Mouse (Mus musculus): ENCODE measurements around the gene Rapgef3.

The Rapgef3 gene

DNA sequence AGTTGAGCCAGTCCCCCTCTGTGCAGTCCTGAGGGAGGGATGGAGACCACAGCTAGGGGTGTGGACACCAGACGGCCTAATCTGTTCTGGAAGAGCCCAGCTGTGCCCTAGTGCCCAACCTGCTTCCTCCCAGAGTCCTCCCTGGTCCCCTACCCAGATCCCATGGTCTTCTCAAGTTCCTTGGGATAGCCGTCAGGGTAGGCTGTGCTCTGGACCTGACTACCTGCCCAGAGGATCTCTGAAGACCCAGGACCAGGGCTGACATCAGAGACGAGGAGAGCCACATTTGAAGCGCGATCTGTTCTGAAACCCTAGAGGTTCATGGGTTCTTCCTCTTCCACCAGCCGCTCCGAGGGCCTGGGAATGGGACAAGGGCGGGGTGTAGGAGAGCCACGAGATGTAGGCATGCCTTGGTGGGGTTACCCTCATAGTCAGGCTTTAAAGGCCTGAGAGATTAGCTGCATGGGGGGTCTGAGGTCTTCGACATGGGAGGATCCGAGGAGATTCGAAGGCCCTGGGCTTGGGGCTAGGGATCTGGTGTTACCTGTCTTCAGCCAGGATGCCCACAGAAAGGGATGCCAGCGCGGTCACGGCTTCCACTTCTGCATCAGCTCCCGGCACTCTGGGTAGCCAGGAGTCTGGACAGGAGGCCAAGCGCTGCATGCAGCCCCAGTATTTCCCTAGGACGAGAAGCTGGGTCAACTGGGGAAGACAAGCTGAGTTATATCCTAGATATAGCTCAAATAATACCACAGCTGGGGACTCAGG lies 25.8 kb upstream of the Rapgef3 start:
- DNase-seq (ENCODE audit: low read depth, low spot score), result no peak

DNA sequence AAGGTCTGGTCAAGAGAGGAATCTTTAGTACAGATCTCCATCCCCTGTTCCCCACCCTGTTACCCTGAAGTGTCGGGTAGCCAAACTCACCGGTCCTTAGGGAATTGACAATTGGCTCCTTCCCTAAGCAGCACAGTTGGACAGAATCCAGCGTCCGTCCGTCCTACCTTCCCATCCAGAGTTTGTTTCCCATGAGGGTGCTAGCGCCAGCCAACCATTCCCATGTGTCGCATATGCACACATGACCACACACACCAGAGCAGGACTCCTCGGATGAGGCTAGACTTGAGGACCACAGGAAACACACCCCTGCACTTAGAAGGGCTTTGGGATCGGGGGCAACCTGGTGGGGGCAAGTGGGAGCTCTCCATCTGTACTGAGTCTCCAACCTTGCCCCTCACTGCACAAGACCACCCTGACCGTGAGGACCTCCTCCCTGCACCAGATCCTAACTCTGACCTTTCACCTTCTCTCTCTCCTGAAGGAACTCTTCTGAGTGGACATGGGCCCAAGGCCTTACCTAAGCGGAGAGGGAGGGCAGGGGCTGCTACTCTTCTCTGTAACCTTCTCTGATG lies 23.4 kb upstream of the Rapgef3 start:
- no peak for DNase-seq (ENCODE audit: low read depth, low spot score)

DNA sequence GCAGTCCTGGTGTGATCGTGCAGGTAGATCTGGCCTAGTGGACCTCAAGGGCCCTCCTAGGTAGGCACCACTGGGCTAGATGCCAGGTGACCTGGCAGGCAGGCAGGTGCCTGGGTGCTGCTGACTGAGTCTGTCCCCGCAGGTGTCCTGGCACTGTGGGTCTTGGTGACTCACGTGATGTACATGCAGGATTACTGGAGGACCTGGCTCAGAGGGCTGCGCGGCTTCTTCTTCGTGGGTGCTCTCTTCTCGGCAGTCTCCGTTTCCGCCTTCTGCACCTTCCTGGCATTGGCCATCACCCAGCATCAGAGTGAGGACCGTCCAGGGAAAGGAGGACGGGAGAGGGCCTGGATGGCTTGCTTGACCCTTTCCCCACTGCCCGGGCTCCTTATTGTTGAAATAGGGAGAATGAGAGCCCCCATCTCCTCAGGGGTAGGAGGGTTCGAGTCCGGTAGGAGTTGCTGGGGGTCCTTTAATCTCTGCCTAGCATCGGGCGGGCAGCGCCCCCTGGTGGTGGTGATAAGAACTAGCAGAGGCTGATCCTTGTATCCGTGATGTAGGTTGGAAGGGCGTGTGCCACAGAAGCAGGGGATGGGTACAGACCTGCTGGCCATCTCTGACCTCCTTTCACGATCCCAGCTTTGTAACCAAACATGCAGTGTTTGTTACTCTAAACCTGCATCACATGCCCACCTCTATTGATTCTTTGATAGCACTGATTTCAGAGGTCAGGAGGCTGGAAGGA lies 22.2 kb upstream of the Rapgef3 start:
- DNase-seq (ENCODE audit: low read depth, low spot score), result peak; percentile 65

DNA sequence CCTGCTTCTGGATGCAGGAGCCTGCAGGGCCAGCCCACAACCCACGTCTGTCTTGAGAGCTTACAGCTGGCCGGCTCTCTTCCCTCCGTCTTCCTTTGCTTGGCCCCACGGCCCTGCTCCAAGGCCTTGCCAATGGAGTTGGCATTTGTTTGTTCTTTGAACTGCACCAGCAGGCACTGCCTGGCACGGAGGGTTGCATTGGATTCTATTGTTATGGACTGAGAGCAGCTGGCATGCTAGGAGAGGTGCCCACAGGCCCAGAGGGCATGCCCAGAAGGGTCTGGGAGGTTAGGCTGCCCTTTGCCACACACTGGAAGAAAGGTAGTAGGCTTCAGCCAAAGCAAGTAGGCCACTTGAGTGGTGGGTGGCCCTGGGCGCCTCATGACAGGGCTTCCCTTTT lies 21.0 kb upstream of the Rapgef3 start:
- no peak for DNase-seq (ENCODE audit: low read depth, low spot score)

DNA sequence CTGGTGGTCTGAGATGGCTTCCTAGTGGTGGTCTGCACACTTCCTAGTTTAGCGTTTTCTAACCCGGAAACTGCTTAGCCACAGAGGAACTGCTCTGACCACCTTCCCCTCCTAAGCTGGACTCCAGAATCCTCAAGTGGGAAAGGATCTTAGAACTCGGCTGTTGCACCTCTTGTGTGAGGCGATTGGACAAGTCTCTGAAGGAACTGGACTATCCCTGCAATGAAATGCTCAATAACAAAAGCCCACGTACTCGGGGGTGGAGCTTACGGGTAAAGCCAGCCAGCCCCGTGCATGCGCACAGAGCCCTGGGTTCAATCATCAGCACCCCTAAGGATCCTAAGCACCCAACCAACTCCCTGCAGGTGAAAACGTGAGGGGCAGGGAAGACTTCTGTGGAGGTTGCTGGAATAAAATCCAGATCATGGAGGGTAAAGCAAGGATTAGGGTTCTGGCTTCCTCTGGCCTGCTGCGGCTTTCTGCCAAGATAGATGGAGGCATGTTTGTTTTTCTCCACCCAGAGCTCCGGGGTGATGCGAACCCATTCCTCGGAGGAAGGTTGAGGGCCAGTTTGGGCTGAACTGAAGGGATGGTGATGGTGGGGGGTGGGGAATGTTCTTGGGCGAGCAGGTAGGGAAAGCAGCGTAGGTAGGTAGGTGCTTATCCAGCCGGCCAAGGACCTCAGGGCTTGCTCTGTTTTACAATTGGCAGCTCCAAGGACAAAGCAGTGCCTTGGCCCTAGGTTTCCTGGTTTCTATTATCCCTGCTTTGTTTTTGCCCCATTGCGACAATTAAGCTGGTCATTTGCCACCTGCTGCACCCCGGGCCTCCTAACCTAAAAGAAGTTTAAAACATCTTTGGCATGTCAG lies 20.3 kb upstream of the Rapgef3 start:
- DNase-seq (ENCODE audit: low read depth, low spot score), result no peak

DNA sequence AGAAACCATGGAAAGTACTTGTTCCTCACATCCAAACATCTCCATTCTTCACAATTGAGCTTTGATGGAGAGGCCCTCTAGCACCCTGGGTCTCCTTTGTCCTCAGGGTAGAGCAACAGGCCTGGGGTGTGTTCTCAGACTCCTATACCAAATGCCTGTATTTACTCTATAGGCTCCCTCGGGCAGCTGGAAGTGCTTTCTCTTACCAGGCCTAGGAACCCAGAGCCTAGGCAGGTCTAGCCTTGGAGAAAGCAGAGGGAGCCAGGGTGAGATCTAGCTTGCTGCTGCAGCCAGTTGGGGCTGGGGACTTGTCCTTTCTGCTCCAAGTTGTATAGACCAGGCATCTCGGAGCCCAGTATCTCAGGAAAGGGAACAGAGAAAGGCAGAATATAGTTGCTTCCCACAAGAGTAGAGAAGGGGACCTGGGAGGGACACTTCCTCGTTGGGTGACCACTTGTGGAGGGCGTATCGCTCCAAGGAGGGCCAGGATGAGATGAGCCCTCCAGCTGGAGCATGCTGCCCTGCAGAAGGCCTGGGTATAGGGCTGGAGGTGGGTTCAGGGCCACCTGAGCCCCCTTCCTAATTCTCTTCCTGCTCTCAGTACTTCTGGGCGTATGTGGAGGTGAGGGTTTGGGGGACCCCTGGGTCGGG lies 19.5 kb upstream of the Rapgef3 start:
- DNase-seq (ENCODE audit: low read depth, low spot score), result no peak

DNA sequence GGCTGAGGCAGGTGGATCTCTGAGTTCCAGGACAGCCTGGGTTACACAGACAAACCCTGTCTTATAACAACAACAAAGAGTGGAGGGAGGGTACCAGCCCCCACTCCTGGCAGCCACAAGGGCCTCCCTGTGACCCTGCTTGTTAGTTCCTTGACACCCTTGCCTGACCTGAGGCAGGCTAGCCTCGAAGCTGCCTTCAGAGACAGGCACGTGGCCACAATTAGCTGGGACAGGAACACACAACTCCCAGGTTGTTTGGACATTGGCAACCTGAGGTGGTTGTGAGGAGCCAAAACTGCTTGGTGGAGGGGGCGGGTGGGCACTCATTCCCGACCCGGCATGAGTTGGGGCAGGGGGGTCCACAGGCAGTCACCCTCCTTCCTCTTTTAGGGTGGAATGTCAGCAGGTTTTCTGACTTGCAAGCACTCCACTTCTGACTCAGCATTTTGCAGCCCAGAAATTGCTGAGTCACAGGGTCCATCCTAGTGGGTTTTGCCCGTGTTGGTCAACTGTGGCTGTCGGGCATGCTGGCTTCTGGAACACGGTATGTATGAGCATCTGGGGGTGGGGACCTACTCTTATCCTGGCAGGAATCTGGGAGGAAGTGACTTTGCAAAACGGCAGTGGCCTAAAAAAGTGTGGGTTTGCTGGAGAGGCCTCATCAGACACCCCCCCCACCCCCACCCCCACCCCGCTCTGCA lies 18.8 kb upstream of the Rapgef3 start:
- DNase-seq (ENCODE audit: low read depth, low spot score), result peak; percentile 77

DNA sequence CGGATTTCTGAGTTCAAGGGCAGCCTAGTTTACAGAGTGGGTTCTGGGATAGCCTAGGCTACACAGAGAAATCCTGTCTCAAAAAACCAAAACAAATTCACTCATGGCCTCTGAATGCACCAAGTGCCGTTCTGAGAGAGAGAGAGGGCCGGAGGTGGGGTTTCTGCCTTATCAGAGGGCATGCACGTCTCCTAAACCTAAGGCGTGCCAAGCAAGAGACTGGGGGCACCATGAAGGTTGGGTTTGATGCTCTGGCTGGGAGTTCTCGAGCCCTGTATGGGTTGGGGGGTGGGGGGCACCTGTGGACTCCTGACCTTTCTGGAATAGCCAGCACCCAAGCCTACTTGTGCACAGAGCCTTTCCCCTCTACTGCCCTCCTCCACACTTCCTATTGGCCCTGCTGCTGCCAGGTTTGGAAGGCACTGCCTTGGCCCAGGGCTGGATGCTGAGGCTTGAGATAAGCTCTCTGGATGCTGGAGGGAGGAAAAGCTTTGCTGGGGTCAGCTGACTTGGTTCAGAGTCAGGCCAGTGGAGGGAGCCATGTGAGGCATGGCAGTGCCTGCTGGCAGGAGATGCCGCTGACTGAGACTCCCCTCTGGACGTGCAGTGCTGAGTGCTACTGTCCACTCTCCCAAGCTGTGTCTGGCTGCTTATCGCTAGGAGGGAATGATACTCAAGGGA lies 18.1 kb upstream of the Rapgef3 start:
- peak; percentile 76 for DNase-seq (ENCODE audit: low read depth, low spot score)

DNA sequence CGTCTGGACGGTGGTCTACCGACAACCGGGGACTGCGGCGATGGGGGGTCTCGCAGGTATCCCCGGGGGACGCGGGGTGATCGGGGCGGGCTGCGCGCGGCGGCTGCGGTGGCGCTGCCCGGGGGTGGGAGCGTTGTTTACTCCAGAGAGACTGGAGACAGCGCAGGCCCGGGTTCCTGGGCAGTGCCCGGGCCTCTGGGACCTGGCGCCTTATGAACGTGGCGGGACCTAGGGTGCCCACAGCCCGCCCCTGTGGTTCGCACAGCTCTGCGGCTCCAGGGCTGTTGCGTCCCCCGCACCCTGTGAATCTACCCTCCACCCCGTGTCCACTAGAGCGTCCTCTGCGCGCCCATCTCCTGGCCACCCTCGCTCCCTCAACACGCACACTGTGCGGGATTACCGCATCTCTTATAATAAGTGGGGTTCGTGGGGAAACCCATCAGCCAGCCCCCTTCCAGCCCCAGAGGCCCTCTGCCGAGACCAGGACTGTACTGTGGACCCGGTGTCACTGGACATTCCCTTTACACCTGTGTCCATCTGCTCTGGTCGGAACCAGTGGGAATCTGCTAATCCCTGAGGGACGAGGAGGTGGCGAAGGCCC lies 16.9 kb upstream of the Rapgef3 start:
- DNase-seq (ENCODE audit: low read depth, low spot score), result no peak

DNA sequence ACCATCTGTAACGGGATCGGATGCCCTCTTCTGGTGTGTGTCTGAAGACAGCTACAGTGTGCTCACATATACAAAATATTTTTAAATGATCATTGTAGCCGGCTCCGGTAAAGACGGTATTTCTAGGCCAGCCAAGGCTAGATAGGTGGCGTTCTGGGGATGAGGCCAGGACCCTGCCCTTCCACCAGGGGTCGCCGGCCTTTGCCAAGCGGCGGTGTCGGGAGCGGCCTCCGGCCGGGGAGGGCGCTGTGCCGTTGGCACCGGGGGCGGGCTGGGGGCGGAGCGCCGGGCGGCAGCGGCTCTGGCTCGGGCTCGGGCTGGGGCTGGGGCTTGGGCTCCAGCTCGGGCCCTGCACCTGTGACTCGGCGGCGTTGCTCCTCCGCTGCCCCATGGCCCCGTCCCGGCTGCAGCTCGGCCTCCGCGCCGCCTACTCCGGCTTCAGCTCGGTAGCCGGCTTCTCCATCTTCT lies 16.4 kb upstream of the Rapgef3 start:
- peak; percentile 96 for DNase-seq (ENCODE audit: low read depth, low spot score)

DNA sequence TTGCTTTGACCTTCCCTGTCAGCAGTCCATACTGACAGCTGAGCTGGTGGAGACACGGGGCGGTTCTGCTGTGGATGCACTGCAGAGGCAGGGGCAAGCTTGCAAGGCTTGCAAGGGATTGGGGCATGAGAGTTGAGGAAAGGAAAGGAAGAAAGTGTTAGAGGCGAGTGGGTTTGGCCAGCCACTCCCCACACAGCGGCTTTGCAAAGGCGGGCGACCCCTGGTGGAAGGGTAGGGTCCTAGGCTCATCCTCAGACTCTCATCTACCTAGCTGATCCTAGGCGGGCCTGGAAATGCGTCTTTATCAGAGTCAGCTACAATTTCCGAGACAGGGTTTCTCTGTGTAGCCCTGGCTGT lies 15.0 kb upstream of the Rapgef3 start:
- peak; percentile 85 for DNase-seq (ENCODE audit: low read depth, low spot score)

DNA sequence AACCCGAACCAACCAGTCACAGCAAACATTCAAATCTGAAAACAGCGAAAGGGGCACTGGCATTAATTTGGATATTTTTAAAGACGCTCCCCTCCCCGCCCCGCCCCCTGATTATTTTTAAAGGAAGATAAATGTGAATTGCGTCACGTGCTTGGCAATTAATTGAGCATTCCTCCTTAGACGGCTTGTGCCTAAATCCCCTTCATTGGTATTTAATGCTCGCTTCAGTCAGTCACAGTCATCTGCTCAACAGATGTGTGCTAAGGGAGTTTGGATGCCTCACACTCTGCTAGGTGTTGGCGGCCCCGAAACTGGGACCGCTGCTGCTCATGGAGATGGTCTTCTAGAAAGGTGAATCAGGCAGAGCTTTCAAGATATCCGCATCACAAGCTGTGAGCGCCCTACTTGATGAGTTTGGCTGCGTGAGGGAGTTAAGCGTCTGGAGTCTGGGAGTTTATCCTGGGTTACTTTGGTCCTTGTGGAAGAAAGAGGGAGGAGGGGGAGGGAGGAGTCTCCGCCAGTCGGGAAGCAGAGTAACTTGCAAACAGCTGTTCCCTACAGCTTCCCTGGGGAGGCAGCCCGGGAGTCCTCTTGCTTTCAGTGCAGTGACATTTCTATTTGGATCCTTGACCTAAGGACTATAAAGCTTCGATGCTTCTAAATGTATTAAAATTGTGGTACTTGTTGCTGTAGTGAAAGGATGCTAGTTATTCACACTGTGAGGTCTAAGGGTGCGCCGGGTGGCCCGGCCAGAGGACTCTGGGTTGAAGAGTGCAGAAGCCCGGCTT lies 14.4 kb upstream of the Rapgef3 start:
- no peak for DNase-seq (ENCODE audit: low read depth, low spot score)

DNA sequence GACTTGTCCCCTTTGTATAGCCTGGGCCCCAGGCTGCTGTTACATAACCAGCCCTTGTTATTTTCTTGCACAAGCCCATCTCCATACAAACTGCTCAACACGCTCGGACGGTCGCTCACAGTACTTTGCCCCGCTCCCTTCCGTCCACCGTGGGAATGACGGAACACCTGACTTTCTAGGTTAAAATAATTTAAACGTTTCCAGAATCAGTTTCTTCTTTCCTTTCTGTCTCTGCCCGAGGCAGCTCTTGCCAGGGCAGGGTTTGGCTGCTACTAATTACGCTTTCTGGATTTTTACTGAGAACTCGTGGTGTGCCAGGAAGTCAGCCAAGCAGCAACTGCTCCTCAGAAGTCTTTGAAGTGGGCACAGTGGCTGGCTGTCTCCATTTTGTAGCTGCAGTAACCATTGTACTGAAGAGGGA lies 12.8 kb upstream of the Rapgef3 start:
- no peak for DNase-seq (ENCODE audit: low read depth, low spot score)

DNA sequence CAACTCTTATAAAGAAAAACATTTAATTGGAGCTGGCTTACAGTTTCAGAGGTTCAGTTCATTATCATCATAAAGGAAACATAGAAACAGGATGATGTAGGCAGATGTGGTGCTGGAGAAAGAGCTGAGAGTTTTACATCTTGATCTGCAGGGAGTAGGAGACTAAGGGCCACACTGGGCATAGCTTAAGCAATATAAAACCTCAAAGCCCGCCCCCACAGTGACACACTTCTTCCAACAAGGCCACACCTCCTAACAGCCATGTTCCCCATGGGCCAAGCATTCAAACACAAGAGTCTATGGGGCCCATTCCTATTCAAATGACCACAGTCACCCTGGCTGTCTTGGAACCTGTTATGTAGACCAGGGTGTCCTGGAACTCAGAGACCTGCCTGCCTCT lies 11.8 kb upstream of the Rapgef3 start:
- DNase-seq (ENCODE audit: low read depth, low spot score), result no peak

DNA sequence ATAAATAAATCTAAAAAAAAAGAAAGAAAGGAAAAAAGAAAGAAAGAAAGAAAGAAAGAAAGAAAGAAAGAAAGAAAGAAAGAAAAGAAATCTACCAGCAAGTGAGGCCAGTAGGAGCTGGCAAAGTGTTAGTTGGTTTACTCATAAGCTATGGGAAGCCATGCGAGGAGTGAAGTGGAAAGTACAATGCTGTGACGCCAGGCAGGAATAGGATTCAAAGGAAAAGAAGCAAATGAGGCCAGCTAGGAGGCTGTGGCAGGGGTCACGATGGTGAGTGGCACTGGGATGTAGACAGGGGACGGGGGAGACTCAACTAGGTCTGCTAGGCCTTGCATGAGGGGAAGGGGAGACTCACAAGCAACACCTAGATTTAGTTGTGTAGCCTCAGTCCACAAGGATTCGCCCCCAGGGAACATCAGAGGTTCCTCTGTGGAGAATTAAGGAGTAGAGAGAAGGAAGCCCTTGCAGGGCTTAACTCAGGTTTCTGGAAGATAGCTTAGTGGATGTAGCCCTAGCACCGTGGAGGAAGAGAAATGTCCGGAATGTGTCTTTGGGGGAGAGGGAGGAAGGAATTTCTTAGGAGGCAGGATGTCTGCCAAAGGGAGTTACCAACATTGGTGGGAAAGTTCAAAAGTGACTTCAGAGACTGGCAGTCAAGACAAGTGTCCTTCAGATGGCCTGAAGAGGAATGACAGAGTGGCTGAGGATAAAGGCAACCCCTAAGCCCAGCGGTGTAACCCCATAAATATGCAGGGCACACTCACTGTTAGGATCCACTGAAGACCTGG lies 10.7 kb upstream of the Rapgef3 start, which contains the start of gene Slc48a1:
Slc48a1 (plus strand) TSS at position 210 of the 788 bp plus-strand sequence.
- DNase-seq (ENCODE audit: low read depth, low spot score), result no peak

DNA sequence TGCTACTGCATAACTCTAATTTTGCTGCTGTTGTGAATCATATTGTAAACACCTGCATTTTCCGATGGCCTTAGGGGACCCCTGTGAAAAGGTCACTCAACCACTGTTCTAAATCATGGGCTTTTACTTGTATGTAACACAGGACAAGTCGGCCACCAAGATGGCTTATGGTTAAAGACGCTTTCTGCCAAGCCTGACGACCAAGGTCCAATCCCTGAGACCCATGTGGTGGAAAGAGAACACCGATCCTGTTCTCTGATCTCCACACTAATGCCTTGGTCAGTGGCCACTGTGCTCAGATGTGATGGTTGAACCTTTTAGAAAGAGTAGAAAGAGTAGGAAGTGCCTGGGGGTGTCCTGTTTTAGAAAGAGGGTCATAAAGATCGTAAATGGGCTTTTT lies 9.1 kb upstream of the Rapgef3 start:
- no peak for DNase-seq (ENCODE audit: low read depth, low spot score)

DNA sequence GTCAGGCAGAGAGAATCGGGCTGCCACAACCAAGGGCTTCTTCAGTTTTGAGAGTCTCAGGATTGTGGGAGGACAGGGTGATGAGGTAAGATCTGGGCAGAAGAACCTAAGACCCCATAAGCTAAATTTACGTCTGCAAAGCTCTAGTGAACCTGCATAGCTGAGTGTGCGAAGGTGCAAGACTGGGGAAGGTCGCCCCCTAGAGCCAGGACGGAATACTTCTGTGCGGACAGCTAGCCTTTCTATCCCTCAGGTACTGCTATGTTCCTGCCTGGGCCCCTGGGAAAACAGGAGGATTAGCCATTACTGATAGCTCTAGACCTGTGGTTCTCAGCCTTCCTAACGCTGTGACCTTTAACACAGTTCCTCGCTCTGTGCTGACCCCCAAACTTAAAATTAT lies 8.7 kb upstream of the Rapgef3 start:
- DNase-seq (ENCODE audit: low read depth, low spot score), result peak; percentile 80

DNA sequence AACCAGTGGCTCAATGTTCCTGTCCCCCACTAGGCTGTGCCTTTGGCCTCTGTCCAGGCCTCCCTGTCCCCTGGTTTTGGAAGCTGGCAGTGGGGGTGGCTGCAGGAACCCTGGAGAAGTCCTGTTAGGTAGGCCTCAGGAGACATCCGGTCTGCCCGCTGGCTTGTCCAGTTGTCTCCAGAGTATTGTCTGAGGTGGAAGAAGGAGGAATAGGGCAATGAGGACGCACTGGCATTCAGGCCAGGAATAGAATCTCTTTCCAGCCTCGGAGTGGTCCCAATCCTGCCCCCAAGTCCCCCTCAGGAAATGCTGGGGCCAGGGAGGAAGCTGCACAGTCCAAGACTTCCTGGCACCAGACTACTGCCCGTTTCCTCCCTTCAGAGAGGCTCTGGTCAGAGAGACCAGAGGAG lies 6.2 kb upstream of the Rapgef3 start:
- DNase-seq (ENCODE audit: low read depth, low spot score), result no peak

Measured in A20 (cell line).